24 mouse cellular contexts compared by ENCODE assay signal in genomic region chr5:87275581-87275980, GRCm38 (mm10). TPM values are rescaled to one million over a fixed set of nuclear protein-coding genes. Genes with fewer than 3 reads are reported as not detected.
"Had no signal": no experiment of that assay in that cellular context is flagged by ENCODE, and none has a peak within 500 bp of the region (broad histone marks: within the 10 kb centered on the region; RNA-seq: fewer than 3 reads in every experiment).

No protein-coding gene starts in this region.

- H3K27me3 ChIP-seq: neural tube, embryonic 13.5 days; neural tube, embryonic 15.5 days; stomach, embryonic 15.5 days had no signal

- H3K9ac ChIP-seq: neural tube, embryonic 13.5 days; neural tube, embryonic 15.5 days; stomach, embryonic 15.5 days had no signal

- H3K36me3 ChIP-seq: neural tube, embryonic 13.5 days; neural tube, embryonic 15.5 days; stomach, embryonic 15.5 days had no signal

- H3K4me1 ChIP-seq: neural tube, embryonic 13.5 days; neural tube, embryonic 15.5 days; stomach, embryonic 15.5 days had no signal

- H3K27ac ChIP-seq: neural tube, embryonic 13.5 days; neural tube, embryonic 15.5 days; stomach, embryonic 15.5 days; stomach, postnatal 0 days had no signal

- H3K9me3 ChIP-seq: stomach, embryonic 15.5 days had no signal

- H3K4me2 ChIP-seq: neural tube, embryonic 13.5 days; neural tube, embryonic 15.5 days; stomach, embryonic 15.5 days had no signal

- H3K4me3 ChIP-seq: neural tube, embryonic 13.5 days; neural tube, embryonic 15.5 days; stomach, embryonic 15.5 days had no signal

- DNase-seq: retina, postnatal 1 day; right cerebral cortex, adult 18-20 months; right cerebral cortex, postnatal 14 days; right cerebral cortex, postnatal 25 days; right cerebral cortex, postnatal 4 days; spleen, adult 18-20 months; thymus, adult 18-20 months; thymus, adult 2 months; thymus, postnatal 14 days; thymus, postnatal 25 days; thymus, postnatal 36 days; thymus, postnatal 4 days had no signal

RNA-seq across cellular contexts. Expression of gene Ugt2b37, which starts 21.0 kb away (rescaled TPM):
- total RNA-seq: neutrophil, adult 5-6 weeks had no signal
- polyA plus RNA-seq: neural tube, embryonic 13.5 days; neural tube, embryonic 14.5 days; neural tube, embryonic 15.5 days; small intestine, adult 2 months; spleen, adult 2 months; stomach, embryonic 14.5 days; stomach, embryonic 15.5 days; stomach, postnatal 0 days; testis, adult 2 months; thymus, adult 2 months; thymus, postnatal 0 days; urinary bladder, adult 2 months had no signal
